Mouse (Mus musculus) hindbrain, postnatal 0 days (tissue): Measurements from ENCODE around the gene Bard1. TPM values are rescaled to one million over a fixed set of nuclear protein-coding genes. Genes with fewer than 3 reads are reported as not detected.

Experiments
- ATAC-seq: fragments of 200-750 bp; cut with Nextera tagmentation; 2 replicates; pipeline ENCODE4 v1.8.0; 2017; ENCODE audit warnings: mild to moderate bottlenecking, moderate TSS enrichment, moderate library complexity
- DNase-seq: peaks from one replicate; pipeline ENCODE4 v3.0.0-alpha.2; 2015; ENCODE audit warnings: low spot score
- H3K27ac ChIP-seq: fragments of 300-500 bp; sonication (generic); 2 replicates; pipeline ENCODE4 v1.5.1; 2014; ENCODE audit warnings: mild to moderate bottlenecking
- H3K27me3 ChIP-seq: fragments of 300-500 bp; sonication (generic); 2 replicates; pipeline ENCODE4 v1.6.1; 2014; ENCODE audit warnings: low read length, mixed read lengths; ENCODE audit not compliant: insufficient read depth
- H3K36me3 ChIP-seq: fragments of 300-500 bp; sonication (generic); 2 replicates; pipeline ENCODE4 v1.6.1; 2014; ENCODE audit warnings: low read length, mixed read lengths; ENCODE audit not compliant: insufficient read depth
- H3K4me1 ChIP-seq: fragments of 300-500 bp; sonication (generic); 2 replicates; pipeline ENCODE4 v1.6.1; 2014; ENCODE audit warnings: antibody characterized with exemption, low read length, mixed read lengths; ENCODE audit not compliant: insufficient read depth
- H3K4me2 ChIP-seq: fragments of 300-500 bp; sonication (generic); 2 replicates; pipeline ENCODE4 v1.6.1; 2014; ENCODE audit warnings: low read depth, mild to moderate bottlenecking, low read length, moderate library complexity, mixed read lengths
- H3K4me3 ChIP-seq: fragments of 300-500 bp; sonication (generic); 2 replicates; pipeline ENCODE4 v1.5.1; 2014; ENCODE audit warnings: low read length
- H3K9ac ChIP-seq: fragments of 300-500 bp; sonication (generic); replicated peaks from 2 replicates; pipeline ENCODE4 v1.6.1; 2014; ENCODE audit warnings: mild to moderate bottlenecking, low read length, moderate library complexity, mixed read lengths
- H3K9me3 ChIP-seq: fragments of 300-500 bp; sonication (generic); 2 replicates; pipeline ENCODE4 v1.6.1; 2016; ENCODE audit warnings: low read length, mixed read lengths
- CTCF ChIP-seq: IDR thresholded peaks from 2 replicates; pipeline ENCODE4 v1.5.1; 2016; ENCODE audit warnings: antibody characterized with exemption, control low read depth, low read depth
- WGBS: fragments of 180-500 bp; shearing (Covaris S2); extraction: QIAGEN DNeasy Blood & Tissue Kit; methylation state at CpG from one replicate; pipeline ENCODE4 v1.1.7; 2014; 5-methylcytosine and 5-hydroxymethylcytosine counted together
- polyA plus RNA-seq: library from polyadenylated mRNA; unstranded; fragments of >200 nt; fragmentation: Nextera tagmentation; extraction: Ambion mirVana; gene quantifications from 2 replicates; pipeline ENCODE4 v1.2.1, GENCODE M21; 2015
- total RNA-seq: library from RNA; depleted of rRNA; stranded (reverse); fragments of >200 nt; gene quantifications from 2 replicates; pipeline ENCODE4 v1.2.3, GENCODE M21; 2014

Bard1 gene
- total and polyA plus RNA-seq, 2 experiments from 2014 or later = 0.79 to 1.9 TPM

DNA sequence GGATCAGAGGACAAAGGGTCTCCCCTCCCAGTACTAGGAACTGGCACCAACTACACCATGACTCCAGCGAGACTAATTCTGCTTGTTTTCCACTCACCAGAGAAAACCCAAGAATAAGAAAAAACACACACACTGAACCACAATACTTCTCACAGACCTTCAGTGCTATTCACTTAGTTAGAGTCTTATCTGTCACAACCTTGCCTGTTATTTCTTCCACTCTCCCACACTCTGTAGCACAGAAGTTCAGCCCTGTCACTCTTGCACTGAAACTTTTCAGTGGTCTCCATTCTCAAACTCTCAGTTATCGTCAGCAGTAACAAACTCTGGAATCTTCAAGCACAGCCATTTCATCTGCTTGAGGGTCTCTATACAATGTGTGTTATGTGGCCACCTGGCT is 50.2 kb downstream of the Bard1 start:
- Histone ChIP-seq H3K4me1 (no peaks in the 10 kb centered on the region), H3K4me3 (no peak overlapping the region), H3K4me2 (no peak overlapping the region), H3K36me3 (no peaks in the 10 kb centered on the region), H3K9ac (no peak overlapping the region), H3K27ac (no peak overlapping the region), H3K27me3 (no peaks in the 10 kb centered on the region), H3K9me3 (no peaks in the 10 kb centered on the region)
- ATAC-seq (no peak), DNase-seq (no peak)
- 74% methylated on average over 2 of the region's 2 CpGs for whole genome bisulfite sequencing
- no peak for TF ChIP-seq CTCF

DNA sequence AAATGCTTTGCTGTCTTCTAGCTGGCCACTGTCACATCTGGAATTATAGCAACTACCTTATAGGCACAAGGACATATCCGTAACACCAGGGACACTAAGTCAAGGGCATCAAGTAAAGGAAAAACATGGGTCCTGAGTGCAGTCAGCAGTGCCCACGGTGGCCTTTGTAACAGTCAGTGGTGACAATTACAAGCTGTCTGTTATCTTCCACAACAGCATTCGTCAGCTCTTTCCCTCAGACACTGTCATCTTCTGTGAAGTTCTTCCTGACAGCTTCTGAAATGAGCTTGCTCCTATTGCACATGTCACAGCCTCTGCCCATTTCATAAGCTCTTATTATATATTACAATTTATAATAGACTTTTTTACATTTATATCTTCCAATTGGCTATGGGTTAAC is 50.7 kb downstream of the Bard1 start:
- 95% methylated on average over 3 of the region's 3 CpGs for WGBS
- Histone ChIP-seq H3K4me1 (no peaks in the 10 kb centered on the region), H3K9me3 (no peaks in the 10 kb centered on the region), H3K36me3 (no peaks in the 10 kb centered on the region), H3K4me2 (no peak overlapping the region), H3K4me3 (no peak overlapping the region), H3K27me3 (no peaks in the 10 kb centered on the region), H3K9ac (no peak overlapping the region), H3K27ac (no peak overlapping the region)
- no peak for ATAC-seq
- no peak for TF ChIP-seq CTCF
- DNase-seq = no peak

DNA sequence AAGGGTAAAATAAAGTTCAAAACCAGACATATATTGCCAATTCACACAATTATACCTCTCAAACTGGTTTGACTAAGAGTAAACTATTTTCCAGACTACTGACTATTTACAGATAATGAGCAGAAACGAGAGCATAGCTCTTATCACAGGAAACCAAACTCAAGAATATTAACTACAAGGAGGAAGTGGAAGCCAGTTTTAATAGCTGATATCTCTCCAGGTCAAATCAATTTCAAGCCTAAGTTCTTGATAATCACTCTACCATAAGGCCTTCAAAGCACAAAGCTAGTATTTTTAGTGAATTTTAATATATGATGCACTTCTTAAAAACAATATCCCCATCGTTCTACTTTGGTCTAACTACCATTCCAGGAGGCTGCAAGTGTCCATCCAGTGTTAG is 57.8 kb downstream of the Bard1 start:
- DNase-seq (no peak), ATAC-seq (no peak)
- no peaks in the 10 kb centered on the region for H3K36me3 ChIP-seq
- no peak overlapping the region for H3K4me2 ChIP-seq
- no peak for TF ChIP-seq CTCF
- H3K4me1 ChIP-seq = no peaks in the 10 kb centered on the region
- no peak overlapping the region for H3K4me3 ChIP-seq
- 95% methylated on average over 2 of the region's 2 CpGs for WGBS
- H3K9ac ChIP-seq = no peak overlapping the region
- H3K27me3 ChIP-seq = no peaks in the 10 kb centered on the region
- H3K27ac ChIP-seq = no peak overlapping the region
- no peaks in the 10 kb centered on the region for H3K9me3 ChIP-seq

DNA sequence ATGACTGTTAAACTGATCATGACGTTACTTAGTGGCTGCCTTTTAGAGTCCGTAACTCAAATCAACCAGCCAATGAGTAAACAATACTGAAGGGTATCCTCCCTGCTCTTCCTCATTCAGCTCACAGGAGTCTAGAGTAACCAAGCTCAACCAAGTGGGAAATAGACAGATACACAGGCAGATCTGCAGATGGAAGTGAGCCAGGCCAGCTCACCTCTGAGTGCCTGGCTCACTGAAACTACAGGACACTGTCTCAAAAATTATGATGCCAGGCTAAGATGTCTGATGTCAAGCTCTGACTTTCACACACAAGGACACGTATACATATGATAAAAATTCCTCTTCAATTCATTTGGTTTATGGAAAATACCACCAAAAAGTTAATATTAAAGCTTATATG is 59.0 kb downstream of the Bard1 start:
- Histone ChIP-seq H3K4me1 (no peaks in the 10 kb centered on the region), H3K27ac (no peak overlapping the region), H3K4me3 (no peak overlapping the region), H3K36me3 (no peaks in the 10 kb centered on the region), H3K9ac (no peak overlapping the region), H3K9me3 (no peaks in the 10 kb centered on the region), H3K4me2 (no peak overlapping the region), H3K27me3 (no peaks in the 10 kb centered on the region)
- DNase-seq = no peak
- 90% methylated on average over 3 of the region's 3 CpGs for WGBS
- no peak for ATAC-seq
- TF ChIP-seq CTCF = no peak

DNA sequence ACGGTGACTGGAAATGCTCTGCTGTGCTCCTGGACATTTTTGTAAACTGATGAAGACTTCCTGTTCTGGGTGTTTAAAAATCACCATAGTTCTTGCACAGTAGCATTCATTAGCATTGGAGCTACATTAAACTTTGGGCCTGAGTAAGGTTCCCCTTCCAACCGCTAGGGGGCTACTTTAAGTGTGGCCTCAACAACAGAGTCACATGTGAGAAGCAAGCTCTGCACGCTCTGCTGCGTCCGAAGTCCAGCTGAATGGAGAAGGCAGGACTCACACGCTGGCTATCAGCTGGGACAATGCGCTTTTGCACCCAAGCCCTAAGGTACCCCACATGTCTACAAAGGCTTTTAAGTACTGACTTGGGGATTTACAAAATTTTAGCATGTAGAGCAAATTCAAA is 65.9 kb downstream of the Bard1 start:
- Histone ChIP-seq H3K4me2 (no peak overlapping the region), H3K36me3 (no peaks in the 10 kb centered on the region), H3K9me3 (no peaks in the 10 kb centered on the region), H3K27ac (no peak overlapping the region), H3K4me3 (no peak overlapping the region), H3K4me1 (no peaks in the 10 kb centered on the region), H3K9ac (no peak overlapping the region), H3K27me3 (no peaks in the 10 kb centered on the region)
- ATAC-seq = peak; percentile 76
- peak; percentile 72 for TF ChIP-seq CTCF
- WGBS = 49% methylated on average over 7 of the region's 7 CpGs
- peak; percentile 68 for DNase-seq

DNA sequence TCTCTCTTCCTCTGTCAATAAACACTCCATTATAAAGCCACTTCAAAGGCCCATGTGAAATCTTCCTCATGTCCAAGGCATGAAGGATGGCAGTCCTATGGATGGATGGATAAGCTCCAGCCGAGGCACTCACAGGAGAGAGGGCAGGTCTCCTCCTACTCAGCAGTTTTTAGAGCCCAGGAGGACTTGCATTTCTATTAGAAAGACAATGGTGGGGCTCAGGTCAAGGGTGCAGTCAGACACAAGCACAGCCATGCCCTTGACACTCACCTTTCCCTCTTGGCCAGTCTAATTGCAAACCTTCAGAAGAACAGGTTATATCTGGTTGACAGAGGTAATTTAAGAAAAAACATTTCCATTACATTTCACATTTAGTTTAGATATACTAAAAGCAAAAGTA is 67.4 kb downstream of the Bard1 start:
- Histone ChIP-seq H3K27ac (no peak overlapping the region), H3K4me3 (no peak overlapping the region), H3K27me3 (no peaks in the 10 kb centered on the region), H3K4me2 (no peak overlapping the region), H3K4me1 (no peaks in the 10 kb centered on the region), H3K9me3 (no peaks in the 10 kb centered on the region), H3K9ac (no peak overlapping the region), H3K36me3 (no peaks in the 10 kb centered on the region)
- ATAC-seq = no peak
- whole genome bisulfite sequencing = 73% methylated on average over 1 of the region's 1 CpGs
- no peak for DNase-seq
- no peak for TF ChIP-seq CTCF

DNA sequence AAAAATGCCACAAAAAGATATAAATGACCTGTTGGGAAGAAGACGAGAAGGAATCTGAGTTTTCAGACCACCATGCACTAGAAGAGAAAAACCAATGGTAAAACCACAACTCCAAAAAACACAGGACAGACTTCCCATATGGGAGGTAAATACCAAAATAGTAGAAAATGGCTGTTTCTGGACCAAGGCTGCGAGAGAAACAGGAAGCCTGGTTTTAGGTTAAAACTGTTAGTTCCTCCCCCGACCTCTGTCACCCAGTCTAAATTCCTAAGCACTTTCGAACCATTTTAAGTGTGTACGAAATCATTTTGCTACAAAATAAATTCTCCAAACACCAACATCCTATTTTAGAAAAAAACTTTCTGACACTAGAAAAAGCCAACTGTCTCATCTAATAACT is 80.2 kb downstream of the Bard1 start:
- Histone ChIP-seq H3K27ac (no peak overlapping the region), H3K4me2 (no peak overlapping the region), H3K9me3 (no peaks in the 10 kb centered on the region), H3K4me3 (no peak overlapping the region), H3K36me3 (no peaks in the 10 kb centered on the region), H3K27me3 (no peaks in the 10 kb centered on the region), H3K9ac (no peak overlapping the region), H3K4me1 (no peaks in the 10 kb centered on the region)
- no peak for TF ChIP-seq CTCF
- WGBS = 96% methylated on average over 5 of the region's 5 CpGs
- ATAC-seq (no peak), DNase-seq (no peak)
